13 mouse cellular contexts compared by ENCODE assay signal in genomic region chr15:32257340-32257739, GRCm38 (mm10). TPM values are rescaled to one million over a fixed set of nuclear protein-coding genes. Genes with fewer than 3 reads are reported as not detected.
DNase-seq lines count a peak whose midpoint lies in the region; ATAC-seq and TF ChIP-seq lines count a peak whose summit lies in the region.
"Had no signal": no experiment of that assay in that cellular context is flagged by ENCODE, and none has a peak within 500 bp of the region (broad histone marks: within the 10 kb centered on the region; RNA-seq: fewer than 3 reads in every experiment).

No protein-coding gene starts in this region.

- no peak overlapping the region for H3K27ac ChIP-seq in forebrain, embryonic 13.5 days
- H3K27ac ChIP-seq in forebrain, embryonic 14.5 days (ENCODE audit: low read depth, low read length) = no peak overlapping the region
- H3K27ac ChIP-seq in lung, embryonic 14.5 days (ENCODE audit: low read depth) = peak overlapping the region; percentile 69
- H3K27ac ChIP-seq in heart, embryonic 13.5 days (replicated peaks) = peak overlapping the region; percentile 90
- H3K27ac ChIP-seq in limb, embryonic 12.5 days = peak overlapping the region; percentile 36; the same call in 1 of the 2 replicates
- H3K27ac ChIP-seq: hindbrain, embryonic 14.5 days; left cerebral cortex, adult 2 months; liver, embryonic 13.5 days had no signal

- peaks cover 5% of the 10 kb centered on the region for H3K9me3 ChIP-seq in forebrain, embryonic 13.5 days (replicated peaks)
- H3K9me3 ChIP-seq in forebrain, embryonic 14.5 days (replicated peaks; ENCODE audit: control insufficient read depth, low read length) = no peaks in the 10 kb centered on the region
- H3K9me3 ChIP-seq in lung, embryonic 14.5 days (ENCODE audit: low read depth, low read length) = no peaks in the 10 kb centered on the region
- H3K9me3 ChIP-seq in heart, embryonic 13.5 days = 0 out of 2 replicates have a peak, but pooled peaks cover 3% of the 10 kb centered on the region
- peaks cover 11% of the 10 kb centered on the region for H3K9me3 ChIP-seq in limb, embryonic 12.5 days
- H3K9me3 ChIP-seq: liver, embryonic 13.5 days had no signal

- ATAC-seq in forebrain, embryonic 13.5 days = 0 out of 2 replicates have a peak, but pooled peaks have one; percentile 17
- no peak for ATAC-seq in forebrain, embryonic 14.5 days
- peak; percentile 31; the same call in 1 of the 2 replicates for ATAC-seq in lung, embryonic 14.5 days (ENCODE audit: insufficient read depth)
- no peak for ATAC-seq in heart, embryonic 13.5 days (ENCODE audit: extremely low read depth, insufficient number of reproducible peaks, low FRiP score, low TSS enrichment)
- ATAC-seq in limb, embryonic 12.5 days (ENCODE audit: insufficient number of reproducible peaks, insufficient read depth, low FRiP score, low TSS enrichment, low read depth) = no peak

- H3K9ac ChIP-seq in forebrain, embryonic 13.5 days = no peak overlapping the region
- H3K9ac ChIP-seq in forebrain, embryonic 14.5 days (ENCODE audit: low read length) = no peak overlapping the region
- H3K9ac ChIP-seq in lung, embryonic 14.5 days = no peak overlapping the region
- H3K9ac ChIP-seq in heart, embryonic 13.5 days = 0 out of 2 replicates have a peak overlapping the region, but pooled peaks have one; percentile 25
- H3K9ac ChIP-seq in limb, embryonic 12.5 days (replicated peaks) = no peak overlapping the region
- H3K9ac ChIP-seq: hindbrain, embryonic 14.5 days; liver, embryonic 13.5 days had no signal

- no peak for DNase-seq in forebrain, embryonic 14.5 days (ENCODE audit: low spot score)
- DNase-seq in lung, embryonic 14.5 days = no peak
- no peak for DNase-seq in lung, postnatal 4 days
- no peak for DNase-seq in spleen, postnatal 4 days (ENCODE audit: low spot score in 2 of 2)
- no peak for DNase-seq in B cell, adult 2 months
- DNase-seq: adrenal gland, postnatal 10 days; liver, embryonic 13.5 days; thymus, adult 2 months had no signal

- peaks cover 31% of the 10 kb centered on the region for H3K4me1 ChIP-seq in forebrain, embryonic 13.5 days
- H3K4me1 ChIP-seq in forebrain, embryonic 14.5 days (ENCODE audit: control insufficient read depth, insufficient read depth, low read length) = peaks cover 24% of the 10 kb centered on the region
- peaks cover 11% of the 10 kb centered on the region for H3K4me1 ChIP-seq in lung, embryonic 14.5 days (ENCODE audit: insufficient read depth)
- peaks cover 43% of the 10 kb centered on the region for H3K4me1 ChIP-seq in heart, embryonic 13.5 days
- peaks cover 29% of the 10 kb centered on the region for H3K4me1 ChIP-seq in limb, embryonic 12.5 days (replicated peaks)
- H3K4me1 ChIP-seq: liver, embryonic 13.5 days had no signal

- H3K4me2 ChIP-seq in forebrain, embryonic 13.5 days = no peak overlapping the region
- H3K4me2 ChIP-seq in forebrain, embryonic 14.5 days (ENCODE audit: low read length) = no peak overlapping the region
- peak overlapping the region; percentile 33; the same call in 1 of the 2 replicates for H3K4me2 ChIP-seq in lung, embryonic 14.5 days
- peak overlapping the region; percentile 44 for H3K4me2 ChIP-seq in heart, embryonic 13.5 days
- peak overlapping the region; percentile 28; the same call in 1 of the 2 replicates for H3K4me2 ChIP-seq in limb, embryonic 12.5 days
- H3K4me2 ChIP-seq: hindbrain, embryonic 14.5 days; liver, embryonic 13.5 days had no signal

- 66% methylated on average over 8 of the region's 8 CpGs for WGBS in forebrain, embryonic 13.5 days
- WGBS in forebrain, embryonic 14.5 days = 61% methylated on average over 8 of the region's 8 CpGs
- 60% methylated on average over 8 of the region's 8 CpGs for WGBS in lung, embryonic 14.5 days
- 37% methylated on average over 8 of the region's 8 CpGs for WGBS in heart, embryonic 13.5 days
- WGBS in limb, embryonic 12.5 days = 63% methylated on average over 8 of the region's 8 CpGs

- no peaks in the 10 kb centered on the region for H3K27me3 ChIP-seq in forebrain, embryonic 13.5 days
- H3K27me3 ChIP-seq in forebrain, embryonic 14.5 days (replicated peaks; ENCODE audit: control insufficient read depth, insufficient read depth, low read length) = no peaks in the 10 kb centered on the region
- no peaks in the 10 kb centered on the region for H3K27me3 ChIP-seq in lung, embryonic 14.5 days (ENCODE audit: insufficient read depth, low read length)
- H3K27me3 ChIP-seq in heart, embryonic 13.5 days (replicated peaks) = no peaks in the 10 kb centered on the region
- no peaks in the 10 kb centered on the region for H3K27me3 ChIP-seq in limb, embryonic 12.5 days
- H3K27me3 ChIP-seq: liver, embryonic 13.5 days had no signal

- peaks cover 12% of the 10 kb centered on the region for H3K36me3 ChIP-seq in forebrain, embryonic 13.5 days (ENCODE audit: poor library complexity, severe bottlenecking)
- H3K36me3 ChIP-seq in forebrain, embryonic 14.5 days (ENCODE audit: control insufficient read depth, insufficient read depth, low read length) = no peaks in the 10 kb centered on the region
- H3K36me3 ChIP-seq in lung, embryonic 14.5 days (ENCODE audit: insufficient read depth) = no peaks in the 10 kb centered on the region
- H3K36me3 ChIP-seq in heart, embryonic 13.5 days = peaks cover 6% of the 10 kb centered on the region
- H3K36me3 ChIP-seq in limb, embryonic 12.5 days = peaks cover 12% of the 10 kb centered on the region
- H3K36me3 ChIP-seq: liver, embryonic 13.5 days had no signal

- no peak for TF ChIP-seq CTCF in lung, embryonic 14.5 days (IDR thresholded peaks at IDR 0.05; ENCODE audit: low read depth)

- H3K4me3 ChIP-seq in forebrain, embryonic 13.5 days = no peak overlapping the region
- no peak overlapping the region for H3K4me3 ChIP-seq in forebrain, embryonic 14.5 days (ENCODE audit: low read depth, low read length)
- H3K4me3 ChIP-seq in lung, embryonic 14.5 days (ENCODE audit: low read depth, low read length) = no peak overlapping the region
- no peak overlapping the region for H3K4me3 ChIP-seq in heart, embryonic 13.5 days
- no peak overlapping the region for H3K4me3 ChIP-seq in limb, embryonic 12.5 days (replicated peaks)
- H3K4me3 ChIP-seq: left cerebral cortex, adult 2 months; liver, embryonic 13.5 days had no signal

RNA-seq across cellular contexts. Expression of gene Sema5a, which starts 12.7 kb away (rescaled TPM):
- 15.4 and 19.6 TPM in 2 replicates for polyA plus RNA-seq in forebrain, embryonic 13.5 days (2015; fragmentation: Nextera tagmentation; extraction: Ambion mirVana)
- polyA plus RNA-seq in forebrain, embryonic 14.5 days (2014; fragmentation: Nextera tagmentation; extraction: Ambion mirVana) = 10.1 and 10.8 TPM in 2 replicates
- 16.3 and 17.9 TPM in 2 replicates for polyA plus RNA-seq in lung, embryonic 14.5 days (2014; fragmentation: Nextera tagmentation; extraction: Ambion mirVana)
- polyA plus RNA-seq in heart, embryonic 13.5 days (2015; fragmentation: Nextera tagmentation; extraction: Ambion mirVana) = 5.4 and 6.3 TPM in 2 replicates
- 21.6 and 29.4 TPM in 2 replicates for polyA plus RNA-seq in limb, embryonic 12.5 days (2016; fragmentation: Nextera tagmentation; extraction: Ambion mirVana)

Comparison
In these comparisons a context has a peak if more than half of its experiments do, and no peak if none do; other contexts are left out.
1. ATAC-seq: peak in forebrain, embryonic 13.5 days (single experiment) and lung, embryonic 14.5 days (single experiment); none in forebrain, embryonic 14.5 days (single experiment), heart, embryonic 13.5 days (single experiment) and limb, embryonic 12.5 days (single experiment).
2. H3K27ac ChIP-seq: peak in lung, embryonic 14.5 days (single experiment), heart, embryonic 13.5 days (single experiment) and limb, embryonic 12.5 days (single experiment); none in forebrain, embryonic 13.5 days (single experiment) and forebrain, embryonic 14.5 days (single experiment).
3. H3K4me2 ChIP-seq: peak in lung, embryonic 14.5 days (single experiment), heart, embryonic 13.5 days (single experiment) and limb, embryonic 12.5 days (single experiment); none in forebrain, embryonic 13.5 days (single experiment) and forebrain, embryonic 14.5 days (single experiment).